ENCODE assay signal across 20 mouse cellular contexts in genomic region chr9:107718781-107719540, GRCm38 (mm10). TPM values are rescaled to one million over a fixed set of nuclear protein-coding genes. Genes with fewer than 3 reads are reported as not detected.
A peak's percentile ranks its signal among the peaks of the same experiment; 100 is the strongest.
DNase-seq lines count a peak whose midpoint lies in the region; ATAC-seq and TF ChIP-seq lines count a peak whose summit lies in the region.
"Had no signal": no experiment of that assay in that cellular context is flagged by ENCODE, and none has a peak within 500 bp of the region (broad histone marks: within the 10 kb centered on the region; RNA-seq: fewer than 3 reads in every experiment).

No protein-coding gene starts in this region.

- no peak overlapping the region for H3K4me2 ChIP-seq in embryonic facial prominence, embryonic 14.5 days (ENCODE audit: low read depth, low read length)
- no peak overlapping the region for H3K4me2 ChIP-seq in lung, embryonic 16.5 days (ENCODE audit: low read depth, low read length)
- H3K4me2 ChIP-seq: forebrain, embryonic 13.5 days; heart, embryonic 12.5 days had no signal

- TF ChIP-seq CTCF in gastrocnemius, adult 2 months (IDR thresholded peaks at IDR 0.05) = no peak

- no peaks in the 10 kb centered on the region for H3K36me3 ChIP-seq in embryonic facial prominence, embryonic 14.5 days (ENCODE audit: control insufficient read depth, insufficient read depth, low read length)
- H3K36me3 ChIP-seq in lung, embryonic 16.5 days (ENCODE audit: control insufficient read depth, insufficient read depth, low read length) = no peaks in the 10 kb centered on the region
- H3K36me3 ChIP-seq: heart, embryonic 12.5 days had no signal

- H3K27me3 ChIP-seq in embryonic facial prominence, embryonic 14.5 days (replicated peaks; ENCODE audit: control insufficient read depth, insufficient read depth, low read length) = no peaks in the 10 kb centered on the region
- H3K27me3 ChIP-seq in lung, embryonic 16.5 days (ENCODE audit: control insufficient read depth, insufficient read depth, low read depth, low read length) = no peaks in the 10 kb centered on the region
- H3K27me3 ChIP-seq: forebrain, embryonic 13.5 days had no signal

- 74% methylated on average over 10 of the region's 10 CpGs for WGBS in embryonic facial prominence, embryonic 14.5 days
- WGBS in lung, embryonic 16.5 days = 54% methylated on average over 10 of the region's 10 CpGs

- peaks cover 65% of the 10 kb centered on the region for H3K4me1 ChIP-seq in embryonic facial prominence, embryonic 14.5 days (ENCODE audit: control insufficient read depth, insufficient read depth, low read length)
- H3K4me1 ChIP-seq in lung, embryonic 16.5 days (replicated peaks; ENCODE audit: control insufficient read depth, insufficient read depth, low read length) = peaks cover 39% of the 10 kb centered on the region

- H3K9me3 ChIP-seq in embryonic facial prominence, embryonic 14.5 days (ENCODE audit: control insufficient read depth, low read length) = no peaks in the 10 kb centered on the region
- no peaks in the 10 kb centered on the region for H3K9me3 ChIP-seq in lung, embryonic 16.5 days (ENCODE audit: control insufficient read depth, low read length)
- H3K9me3 ChIP-seq: forebrain, embryonic 13.5 days; heart, embryonic 12.5 days; megakaryocyte, embryonic 14.5 days had no signal

- no peak overlapping the region for H3K9ac ChIP-seq in embryonic facial prominence, embryonic 14.5 days (ENCODE audit: low read depth, low read length)
- H3K9ac ChIP-seq in lung, embryonic 16.5 days (ENCODE audit: low read length) = no peak overlapping the region
- H3K9ac ChIP-seq: forebrain, embryonic 13.5 days; heart, embryonic 12.5 days had no signal

- intact Hi-C loops in gastrocnemius, adult 2 months (cut with DNase I) = no loop called here

- peak overlapping the region; percentile 50 for H3K27ac ChIP-seq in embryonic facial prominence, embryonic 14.5 days (replicated peaks; ENCODE audit: low read depth, low read length)
- peak overlapping the region; percentile 57 for H3K27ac ChIP-seq in lung, embryonic 16.5 days (ENCODE audit: low read length)
- no peak overlapping the region for H3K27ac ChIP-seq in gastrocnemius, adult 2 months
- H3K27ac ChIP-seq: forebrain, embryonic 13.5 days had no signal

- no peak overlapping the region for H3K4me3 ChIP-seq in embryonic facial prominence, embryonic 14.5 days (ENCODE audit: low read depth, low read length)
- H3K4me3 ChIP-seq in lung, embryonic 16.5 days (ENCODE audit: low read length) = no peak overlapping the region
- H3K4me3 ChIP-seq in gastrocnemius, adult 2 months = no peak overlapping the region
- H3K4me3 ChIP-seq: forebrain, embryonic 13.5 days; heart, embryonic 12.5 days; megakaryocyte, embryonic 14.5 days had no signal

- peak; percentile 36 for DNase-seq in CD4-positive, CD25-positive, alpha-beta regulatory T cell, adult 2 months (ENCODE audit: low read depth, low spot score)
- no peak for DNase-seq in embryonic facial prominence, embryonic 14.5 days (ENCODE audit: low spot score)
- DNase-seq in thymus, postnatal 0 days (ENCODE audit: low spot score) = peak; percentile 77
- DNase-seq in kidney, postnatal 10 days = no peak
- DNase-seq in left cerebral cortex, adult 8-10 months (ENCODE audit: low spot score in 2 of 2) = no peak
- DNase-seq in gastrocnemius, adult 2 months = no peak
- DNase-seq: adrenal gland, postnatal 25 days; cerebellum, adult 8-10 months; gastrocnemius, postnatal 36 days; heart, postnatal 36 days; kidney, adult 18-20 months; kidney, postnatal 25 days; layer of hippocampus, adult 9-11 months; spleen, adult 18-20 months had no signal

- no peak for ATAC-seq in CD4-positive, CD25-positive, alpha-beta regulatory T cell, adult 4 months
- ATAC-seq in embryonic facial prominence, embryonic 14.5 days (ENCODE audit: low read depth) = no peak
- peak; percentile 61 for ATAC-seq in lung, embryonic 16.5 days (ENCODE audit: low read depth)
- ATAC-seq: forebrain, embryonic 13.5 days; hindbrain, embryonic 16.5 days had no signal

RNA-seq across cellular contexts. Expression of gene Sema3f, which starts 8.7 kb away (rescaled TPM):
- not detected for polyA plus RNA-seq in CD4-positive, CD25-positive, alpha-beta regulatory T cell, adult 4 months (2017; shearing (Covaris generic))
- 32.8 and 36.9 TPM in 2 replicates for polyA plus RNA-seq in embryonic facial prominence, embryonic 14.5 days (2014; fragmentation: Nextera tagmentation; extraction: Ambion mirVana)
- 10.4 and 11.8 TPM in 2 replicates for polyA plus RNA-seq in lung, embryonic 16.5 days (2015; fragmentation: Nextera tagmentation; extraction: Ambion mirVana)
- 2.2 and 3.2 TPM in 2 replicates for polyA plus RNA-seq in thymus, postnatal 0 days (2015; fragmentation: Nextera tagmentation; extraction: Ambion mirVana)
- total RNA-seq in left cerebral cortex, adult 8-10 months (2022) = 10 to 100 TPM; 14.5 to 17.6 (median 16.0) TPM
- total RNA-seq in gastrocnemius, adult 2 months (2021) = 1 to 10 TPM; 6.3 to 9.2 TPM

RNA-seq across cellular contexts. Expression of gene Gnat1, which starts 39.4 kb away (rescaled TPM):
- 1 to 10 TPM in 1 of 2 experiments, not detected in 1; 1.6 TPM for polyA plus RNA-seq in CD4-positive, CD25-positive, alpha-beta regulatory T cell, adult 4 months (2017; shearing (Covaris generic))
- polyA plus RNA-seq in embryonic facial prominence, embryonic 14.5 days (2014; fragmentation: Nextera tagmentation; extraction: Ambion mirVana) = 0.79 and 1.5 TPM in 2 replicates
- polyA plus RNA-seq in lung, embryonic 16.5 days (2015; fragmentation: Nextera tagmentation; extraction: Ambion mirVana) = 0.65 and 1.2 TPM in 2 replicates
- 0.62 and 0.85 TPM in 2 replicates for polyA plus RNA-seq in thymus, postnatal 0 days (2015; fragmentation: Nextera tagmentation; extraction: Ambion mirVana)
- 1 to 10 TPM in 1 of 4 experiments, under 1 TPM in 3; 0.32 to 1.0 (median 0.62) TPM for total RNA-seq in left cerebral cortex, adult 8-10 months (2022)
- not detected for total RNA-seq in gastrocnemius, adult 2 months (2021)
- total RNA-seq: adrenal gland, postnatal 25 days; gastrocnemius, postnatal 36 days; heart, postnatal 36 days had no signal

RNA-seq across cellular contexts. Expression of gene Slc38a3, which starts 49.6 kb away (rescaled TPM):
- not detected for polyA plus RNA-seq in CD4-positive, CD25-positive, alpha-beta regulatory T cell, adult 4 months (2017; shearing (Covaris generic))
- polyA plus RNA-seq in embryonic facial prominence, embryonic 14.5 days (2014; fragmentation: Nextera tagmentation; extraction: Ambion mirVana) = 7.0 and 7.8 TPM in 2 replicates
- 4.5 and 5.4 TPM in 2 replicates for polyA plus RNA-seq in lung, embryonic 16.5 days (2015; fragmentation: Nextera tagmentation; extraction: Ambion mirVana)
- 0.60 and 1.1 TPM in 2 replicates for polyA plus RNA-seq in thymus, postnatal 0 days (2015; fragmentation: Nextera tagmentation; extraction: Ambion mirVana)
- 10 to 100 TPM; 82.5 to 94.5 (median 86.9) TPM for total RNA-seq in left cerebral cortex, adult 8-10 months (2022)
- total RNA-seq in gastrocnemius, adult 2 months (2021) = 10 to 100 TPM; 60.8 to 94.7 TPM

RNA-seq across cellular contexts. Expression of gene Rbm5, which starts 51.8 kb away (rescaled TPM):
- 100 to 1,000 TPM; 280 to 324 TPM for polyA plus RNA-seq in CD4-positive, CD25-positive, alpha-beta regulatory T cell, adult 4 months (2017; shearing (Covaris generic))
- 145 and 159 TPM in 2 replicates for polyA plus RNA-seq in embryonic facial prominence, embryonic 14.5 days (2014; fragmentation: Nextera tagmentation; extraction: Ambion mirVana)
- polyA plus RNA-seq in lung, embryonic 16.5 days (2015; fragmentation: Nextera tagmentation; extraction: Ambion mirVana) = 212 and 220 TPM in 2 replicates
- polyA plus RNA-seq in thymus, postnatal 0 days (2015; fragmentation: Nextera tagmentation; extraction: Ambion mirVana) = 162 and 183 TPM in 2 replicates
- total RNA-seq in left cerebral cortex, adult 8-10 months (2022) = 100 to 1,000 TPM; 117 to 136 (median 126) TPM
- total RNA-seq in gastrocnemius, adult 2 months (2021) = 10 to 100 TPM; 46.4 to 49.6 TPM

Comparison
In these comparisons a context has a peak if more than half of its experiments do, and no peak if none do; other contexts are left out.
1. DNase-seq: peak in CD4-positive, CD25-positive, alpha-beta regulatory T cell, adult 2 months (single experiment) and thymus, postnatal 0 days (single experiment); none in embryonic facial prominence, embryonic 14.5 days (single experiment), kidney, postnatal 10 days (single experiment), left cerebral cortex, adult 8-10 months (0 of 2) and gastrocnemius, adult 2 months (single experiment).